ENCODE assay signal across 9 mouse cellular contexts in the genomic region with DNA sequence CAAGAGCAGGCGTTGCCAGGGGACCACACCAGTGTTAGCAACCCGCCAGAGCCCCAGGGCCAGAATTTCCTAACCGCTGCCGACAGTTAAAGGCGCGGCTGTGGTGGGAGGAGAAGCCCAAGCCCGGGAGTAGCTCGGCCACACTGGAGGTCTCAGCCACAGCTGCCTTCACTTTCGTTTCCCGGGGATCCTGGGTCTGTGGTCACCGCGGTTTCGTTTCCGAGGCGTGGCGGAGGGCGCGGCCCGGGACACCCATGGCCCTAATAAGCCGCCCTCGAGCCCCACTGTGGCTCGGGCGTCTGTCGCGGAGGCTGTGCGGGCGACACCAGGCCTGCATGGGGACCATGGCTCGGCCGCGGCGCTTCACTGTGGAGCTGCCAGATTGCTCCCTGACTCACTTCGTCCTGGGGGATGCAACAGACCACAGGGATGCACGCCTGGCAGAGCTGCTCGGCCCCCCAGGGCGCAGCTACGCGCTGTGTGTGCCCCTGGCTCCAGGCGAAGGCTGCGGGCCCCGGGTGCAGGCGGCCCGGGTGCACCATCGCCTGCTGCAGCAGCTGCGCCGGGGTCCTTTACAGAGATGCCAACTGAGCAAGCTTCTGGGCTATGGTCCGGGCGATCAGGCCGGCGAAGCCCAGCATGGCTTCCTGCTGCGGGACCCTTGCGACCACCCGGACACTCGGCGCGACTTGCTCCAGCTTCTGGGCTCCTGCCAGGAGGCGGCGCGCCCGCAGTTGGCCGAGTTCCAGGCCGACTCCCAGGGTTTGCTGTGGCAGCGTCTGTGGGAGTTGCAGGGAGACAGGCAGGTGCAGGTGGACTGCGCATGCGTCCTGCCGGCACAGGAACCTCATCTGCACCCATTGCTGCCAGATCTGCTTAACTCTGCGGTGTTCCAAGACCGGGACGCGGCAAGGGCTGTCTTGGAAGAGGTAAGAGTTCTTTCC. TPM values are rescaled to one million over a fixed set of nuclear protein-coding genes. Genes with fewer than 3 reads are reported as not detected.
A peak's percentile ranks its signal among the peaks of the same experiment; 100 is the strongest.
DNase-seq lines count a peak whose midpoint lies in the region; ATAC-seq and TF ChIP-seq lines count a peak whose summit lies in the region.
"Had no signal": no experiment of that assay in that cellular context is flagged by ENCODE, and none has a peak within 500 bp of the region (broad histone marks: within the 10 kb centered on the region; RNA-seq: fewer than 3 reads in every experiment).

A gene (plus strand): TSS at position 107 of the 944 bp plus-strand sequence.

- peaks cover 17% of the 10 kb centered on the region for H3K36me3 ChIP-seq in erythroblast, embryonic 14.5 days (ENCODE audit: control insufficient read depth)
- H3K36me3 ChIP-seq in heart, embryonic 12.5 days = no peaks in the 10 kb centered on the region
- H3K36me3 ChIP-seq in kidney, postnatal 0 days (ENCODE audit: insufficient read depth, low read length) = no peaks in the 10 kb centered on the region
- H3K36me3 ChIP-seq in liver, adult 2 months (ENCODE audit: control insufficient read depth, insufficient read depth, low read length) = no peaks in the 10 kb centered on the region
- H3K36me3 ChIP-seq: G1E had no signal

- peak within 1 kb of the TSS; percentile 98 for H3K4me2 ChIP-seq in heart, embryonic 12.5 days
- H3K4me2 ChIP-seq in kidney, postnatal 0 days (ENCODE audit: low read length) = peak within 1 kb of the TSS; percentile 93

- no peaks in the 10 kb centered on the region for H3K79me2 ChIP-seq in liver, adult 2 months (ENCODE audit: control insufficient read depth, insufficient read depth, low read length)

- H3K4me3 ChIP-seq in erythroblast, embryonic 14.5 days (replicated peaks) = peak within 1 kb of the TSS; percentile 87
- peak within 1 kb of the TSS; percentile 78 for H3K4me3 ChIP-seq in heart, embryonic 12.5 days
- H3K4me3 ChIP-seq in kidney, postnatal 0 days (replicated peaks; ENCODE audit: low read depth, low read length) = peak within 1 kb of the TSS; percentile 71
- H3K4me3 ChIP-seq in liver, adult 2 months (ENCODE audit: insufficient read depth, low read depth, low read length) = peak within 1 kb of the TSS; percentile 85

- no peaks in the 10 kb centered on the region for H3K27me3 ChIP-seq in erythroblast, embryonic 14.5 days (ENCODE audit: control insufficient read depth)
- H3K27me3 ChIP-seq in heart, embryonic 12.5 days (replicated peaks) = 0 out of 2 replicates have a peak, but pooled peaks cover 5% of the 10 kb centered on the region
- H3K27me3 ChIP-seq in kidney, postnatal 0 days (ENCODE audit: insufficient read depth, low read length) = no peaks in the 10 kb centered on the region
- no peaks in the 10 kb centered on the region for H3K27me3 ChIP-seq in liver, adult 2 months (ENCODE audit: control insufficient read depth, insufficient read depth, low read length)

- peak; percentile 12; the same call in 1 of the 2 replicates for TF ChIP-seq CTCF in brain, embryonic 14.5 days (IDR thresholded peaks at IDR 0.05; ENCODE audit: borderline replicate concordance, extremely low read depth, insufficient read depth, insufficient read length)
- TF ChIP-seq CTCF in kidney, postnatal 0 days (IDR thresholded peaks at IDR 0.05; ENCODE audit: low read depth) = peak; percentile 52
- TF ChIP-seq CTCF in liver, adult 2 months (IDR thresholded peaks at IDR 0.05; ENCODE audit: low read depth, low read length) = no peak

- peak; percentile 79 for ATAC-seq in heart, embryonic 12.5 days (ENCODE audit: insufficient number of reproducible peaks, low FRiP score)
- peak; percentile 77 for ATAC-seq in kidney, postnatal 0 days (replicated peaks; ENCODE audit: low FRiP score, low read depth)
- peak; percentile 87 for ATAC-seq in monocyte, adult 5-6 weeks (replicated peaks; ENCODE audit: insufficient number of reproducible peaks, low FRiP score, low TSS enrichment, poor library complexity, severe bottlenecking)

- under 1% methylated on average over 68 of the region's 69 CpGs for WGBS in heart, embryonic 12.5 days
- WGBS in kidney, postnatal 0 days = under 1% methylated on average over 69 of the region's 69 CpGs
- WGBS in liver, adult 2 months = under 1% methylated on average over 69 of the region's 69 CpGs

- H3K9me3 ChIP-seq in erythroblast, embryonic 14.5 days (ENCODE audit: control insufficient read depth, low read length) = no peaks in the 10 kb centered on the region
- H3K9me3 ChIP-seq in heart, embryonic 12.5 days (replicated peaks) = no peaks in the 10 kb centered on the region
- H3K9me3 ChIP-seq in kidney, postnatal 0 days (replicated peaks; ENCODE audit: low read length) = no peaks in the 10 kb centered on the region

- peak within 1 kb of the TSS; percentile 1; the same call in 1 of the 2 replicates for H3K27ac ChIP-seq in heart, embryonic 12.5 days (ENCODE audit: poor library complexity, severe bottlenecking)
- peak within 1 kb of the TSS; percentile 87 for H3K27ac ChIP-seq in kidney, postnatal 0 days
- peak within 1 kb of the TSS; percentile 51 for H3K27ac ChIP-seq in liver, adult 2 months (replicated peaks; ENCODE audit: insufficient read depth, low read depth, low read length)

- TF ChIP-seq POLR2A in brain, embryonic 14.5 days (IDR thresholded peaks at IDR 0.05; ENCODE audit: borderline replicate concordance, extremely low read depth, insufficient read depth, insufficient read length, poor library complexity, severe bottlenecking) = no peak; the same call in 1 of the 2 replicates
- no peak for TF ChIP-seq POLR2A in liver, adult 2 months (IDR thresholded peaks at IDR 0.05; ENCODE audit: extremely low read depth, insufficient read depth, low read length)

- H3K4me1 ChIP-seq in erythroblast, embryonic 14.5 days (ENCODE audit: control insufficient read depth) = peaks cover 69% of the 10 kb centered on the region
- H3K4me1 ChIP-seq in heart, embryonic 12.5 days (replicated peaks) = peaks cover 9% of the 10 kb centered on the region; the same call in 1 of the 2 replicates
- peaks cover 7% of the 10 kb centered on the region; the same call in 1 of the 2 replicates for H3K4me1 ChIP-seq in kidney, postnatal 0 days (replicated peaks; ENCODE audit: insufficient read depth, low read length)
- peaks cover 2% of the 10 kb centered on the region; the same call in 1 of the 2 replicates for H3K4me1 ChIP-seq in liver, adult 2 months (ENCODE audit: control insufficient read depth, insufficient read depth, low read length)

- H3K9ac ChIP-seq in heart, embryonic 12.5 days = peak within 1 kb of the TSS; percentile 85
- H3K9ac ChIP-seq in kidney, postnatal 0 days (ENCODE audit: low read depth, low read length) = peak within 1 kb of the TSS; percentile 80
- H3K9ac ChIP-seq in liver, adult 2 months (ENCODE audit: low read depth, low read length) = peak within 1 kb of the TSS; percentile 83

- peak; percentile 79 for DNase-seq in 416B (ENCODE audit: low read depth)
- peak; percentile 95 for DNase-seq in brain, embryonic 14.5 days (ENCODE audit: low read depth)
- DNase-seq in kidney, postnatal 0 days (ENCODE audit: low spot score) = peak; percentile 84
- DNase-seq in liver, adult 2 months (ENCODE audit: extremely low read depth, low read depth, low spot score) = peak; percentile 71
- DNase-seq in spleen, postnatal 36 days (ENCODE audit: low spot score in 2 of 2) = peak; percentile 86 to 89

RNA-seq across cellular contexts. Expression of the gene that starts here (rescaled TPM):
- polyA plus RNA-seq in brain, embryonic 14.5 days (2012; rRNA removed) = 6.9 and 8.4 TPM in 2 replicates
- 0.25 TPM in 2 replicates for polyA plus RNA-seq in erythroblast, embryonic 14.5 days (2012)
- 5.3 and 6.4 TPM in 2 replicates for polyA plus RNA-seq in heart, embryonic 12.5 days (2016; fragmentation: Nextera tagmentation; extraction: Ambion mirVana)
- 13.4 and 15.7 TPM in 2 replicates for polyA plus RNA-seq in kidney, postnatal 0 days (2015; fragmentation: Nextera tagmentation; extraction: Ambion mirVana)
- 5.7 and 7.0 TPM in 2 replicates for total RNA-seq in liver, adult 2 months (2014; rRNA removed)
- polyA plus RNA-seq in liver, adult 2 months (2012; rRNA removed) = 3.6 and 4.8 TPM in 2 replicates
- 7.0 to 25.9 TPM (median 14.3 TPM) in 3 replicates for total RNA-seq in monocyte, adult 5-6 weeks (2017)
- polyA plus RNA-seq: G1E had no signal

Comparison
In these comparisons a context has a peak if more than half of its experiments do, and no peak if none do; other contexts are left out.
1. Peak in every context shown above with its lines: DNase-seq, ATAC-seq, H3K4me3 ChIP-seq and H3K27ac ChIP-seq.
2. H3K27ac ChIP-seq: peak in every context shown above with its lines; median percentile 87 in kidney, postnatal 0 days; 51 in liver, adult 2 months; 1 in heart, embryonic 12.5 days.